Mouse (Mus musculus) right cerebral cortex, postnatal 14 days (tissue): ENCODE measurements around the gene Tectb.
"Not testable (repeated sequence)": the region's sequence is repeated elsewhere in the genome, so short reads cannot be mapped to it uniquely, and the experiment has no call there.

Source experiments
- DNase-seq: peaks from one replicate; pipeline ENCODE4 v3.0.0; 2022

The Tectb gene

DNA sequence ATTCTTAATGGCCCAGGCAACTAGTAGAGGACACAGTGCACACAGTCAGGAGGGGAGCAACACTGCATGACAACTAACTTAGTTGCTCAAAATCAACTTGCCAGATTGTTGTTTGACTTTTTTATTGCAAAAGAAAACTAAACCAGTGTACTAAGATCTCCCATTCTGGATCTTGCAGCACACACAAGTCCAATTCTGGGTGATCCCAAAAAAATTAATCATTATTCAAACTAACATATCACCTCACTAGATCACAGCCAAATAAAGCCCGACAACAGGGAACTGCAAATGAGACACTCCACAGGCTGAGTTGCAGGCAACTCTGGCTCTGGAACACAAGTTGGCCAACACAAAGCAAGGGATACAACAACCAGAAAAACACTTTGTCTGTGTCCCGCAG, 13.8 kb upstream of the Tectb start:
- no peak for DNase-seq

DNA sequence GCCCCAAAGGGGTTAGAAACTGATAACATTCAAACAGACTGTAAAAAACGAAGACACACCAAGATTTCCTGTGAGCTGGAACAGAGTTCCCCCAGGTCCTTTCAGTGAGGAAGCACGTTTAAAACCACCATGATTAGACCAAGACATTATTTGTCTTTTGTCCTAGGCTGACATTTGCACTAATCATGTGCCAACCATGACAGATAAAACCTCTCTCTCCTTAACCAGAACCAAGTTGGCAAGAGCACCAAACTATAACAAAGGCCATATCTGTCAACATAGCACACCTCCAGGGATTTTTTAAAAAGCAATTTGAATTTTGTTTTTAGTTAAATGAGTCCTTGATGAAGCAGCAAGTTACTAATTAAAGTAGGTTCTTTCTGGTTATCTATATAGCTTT, 12.8 kb upstream of the Tectb start:
- DNase-seq = no peak

DNA sequence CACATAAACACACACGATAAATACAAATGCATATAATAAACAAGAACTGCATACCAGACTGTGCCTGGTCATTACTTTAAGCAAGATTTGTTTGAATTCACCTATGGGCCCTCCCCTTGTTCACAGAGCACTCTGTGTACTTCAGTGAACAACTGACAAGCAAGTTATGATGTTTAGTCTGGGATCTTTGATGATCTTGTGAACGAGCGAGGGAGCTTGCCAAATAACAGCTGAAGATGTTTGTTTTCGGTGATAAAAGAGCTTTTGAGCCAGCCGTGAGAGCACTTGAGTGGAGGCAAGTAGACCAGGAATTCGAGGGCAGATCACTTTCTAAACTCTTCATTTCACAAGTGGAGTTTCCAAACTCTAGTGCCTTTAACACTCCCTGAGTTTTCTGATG, 12.2 kb upstream of the Tectb start:
- no peak for DNase-seq

DNA sequence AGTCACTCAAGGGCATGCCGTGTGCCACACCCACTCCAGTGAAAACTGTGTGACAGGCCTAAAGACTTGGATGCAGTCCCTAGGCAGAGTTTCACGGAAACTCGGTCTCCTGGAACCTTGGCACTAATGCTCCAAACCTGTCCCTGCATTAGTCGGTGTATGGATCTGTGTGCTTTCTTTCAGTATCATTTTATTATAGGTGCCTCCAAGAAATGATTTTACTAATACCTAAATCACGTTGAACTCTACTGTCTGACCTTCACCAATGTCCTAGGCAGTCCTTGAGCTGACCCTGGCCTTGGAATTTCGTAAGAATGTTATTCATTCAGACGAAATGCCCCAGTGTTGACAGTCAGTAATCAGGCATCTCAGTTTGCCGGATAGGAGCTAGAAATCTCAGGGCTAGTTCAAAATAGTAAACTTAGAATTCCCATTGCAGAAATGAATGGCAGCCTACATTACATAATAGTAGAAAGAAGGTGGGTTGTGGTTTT, 11.2 kb upstream of the Tectb start:
- not testable (repeated sequence) for DNase-seq

- no peak for DNase-seq
These were observed 10.1 kb upstream of the Tectb start for GRCm38 (mm10) chr19:55170399-55170798.

DNA sequence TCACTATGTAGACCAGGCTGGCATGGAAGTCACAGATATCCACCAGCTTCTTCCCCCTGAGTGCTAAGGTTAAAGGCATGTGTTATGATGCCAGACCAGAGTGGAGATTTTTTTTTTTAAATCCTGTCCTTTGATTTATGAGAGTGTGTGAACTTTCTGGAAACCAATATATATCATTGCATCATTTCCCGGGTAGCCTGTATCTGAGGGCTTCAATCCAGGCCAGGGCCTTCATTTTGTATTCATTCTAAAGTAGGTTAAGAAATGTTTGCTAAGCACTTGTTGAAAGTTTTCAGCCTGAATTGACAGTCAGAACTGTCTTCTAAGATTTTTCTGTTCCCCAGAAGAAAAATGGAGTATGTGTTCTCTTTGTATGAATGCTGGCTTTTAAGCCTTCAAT, 8.9 kb upstream of the Tectb start:
- no peak for DNase-seq

GRCm38 (mm10) chr19:55177143-55177542, 3.4 kb upstream of the Tectb start:
- no peak for DNase-seq

- no peak for DNase-seq
These were observed 3.9 kb downstream of the Tectb start for GRCm38 (mm10) chr19:55184442-55184841.

- DNase-seq = no peak
These were observed 4.5 kb downstream of the Tectb start for GRCm38 (mm10) chr19:55185074-55185473.

DNA sequence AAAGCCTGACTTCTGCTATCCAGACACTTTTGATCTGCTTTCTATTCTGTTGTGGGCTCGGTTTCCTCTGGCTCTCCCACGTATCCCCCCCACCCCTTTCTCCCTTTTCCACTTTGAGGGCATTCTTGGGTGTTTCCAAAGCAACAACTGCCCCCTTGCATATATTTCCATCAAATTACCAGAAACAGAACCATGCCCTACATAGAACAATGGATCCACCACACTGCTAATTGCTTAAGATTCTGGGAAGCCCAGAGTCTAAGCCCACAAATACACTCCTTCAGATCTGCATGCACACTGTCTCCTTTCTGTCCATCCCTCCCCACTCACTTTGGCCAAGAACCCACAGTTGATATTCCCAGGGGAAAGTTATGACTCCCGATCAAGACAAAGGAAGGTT, 5.1 kb downstream of the Tectb start:
- no peak for DNase-seq

GRCm38 (mm10) chr19:55190065-55190464, 9.5 kb downstream of the Tectb start:
- DNase-seq = no peak

- no peak for DNase-seq
These were observed 11.1 kb downstream of the Tectb start for GRCm38 (mm10) chr19:55191596-55191995.

DNA sequence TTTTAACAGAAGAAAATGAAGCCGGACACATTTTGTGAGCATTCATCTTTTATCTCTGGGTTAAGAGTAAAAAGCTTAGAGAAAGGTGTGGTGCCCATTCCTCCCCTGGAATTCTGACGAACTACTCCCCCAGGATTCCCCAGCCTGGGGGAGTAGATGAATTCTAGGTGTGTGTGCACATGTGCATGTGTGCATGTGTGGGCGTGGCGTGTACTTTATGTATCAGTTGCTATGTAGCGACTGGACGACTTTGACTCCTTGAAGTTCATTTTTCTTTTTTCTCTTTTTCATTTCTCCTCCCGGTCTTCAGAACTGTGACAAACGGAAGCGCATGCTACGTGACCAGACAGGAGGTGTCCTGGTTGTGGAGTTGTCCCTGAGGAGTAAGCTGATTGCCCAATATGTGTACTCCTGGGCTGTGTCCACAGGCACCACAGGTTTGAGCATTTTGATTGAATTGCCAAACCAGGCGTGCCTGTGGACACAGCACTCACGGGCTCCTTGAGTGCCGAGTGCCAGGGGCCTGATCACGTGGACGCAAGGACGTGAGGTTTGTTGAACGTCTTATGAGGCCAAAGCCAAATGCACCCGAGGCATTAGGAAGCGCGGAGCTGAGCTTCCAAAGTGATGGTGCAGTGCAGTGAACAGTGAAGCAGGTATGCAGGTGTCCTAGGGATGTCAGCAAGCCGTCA, 11.9 kb downstream of the Tectb start:
- no peak for DNase-seq

DNA sequence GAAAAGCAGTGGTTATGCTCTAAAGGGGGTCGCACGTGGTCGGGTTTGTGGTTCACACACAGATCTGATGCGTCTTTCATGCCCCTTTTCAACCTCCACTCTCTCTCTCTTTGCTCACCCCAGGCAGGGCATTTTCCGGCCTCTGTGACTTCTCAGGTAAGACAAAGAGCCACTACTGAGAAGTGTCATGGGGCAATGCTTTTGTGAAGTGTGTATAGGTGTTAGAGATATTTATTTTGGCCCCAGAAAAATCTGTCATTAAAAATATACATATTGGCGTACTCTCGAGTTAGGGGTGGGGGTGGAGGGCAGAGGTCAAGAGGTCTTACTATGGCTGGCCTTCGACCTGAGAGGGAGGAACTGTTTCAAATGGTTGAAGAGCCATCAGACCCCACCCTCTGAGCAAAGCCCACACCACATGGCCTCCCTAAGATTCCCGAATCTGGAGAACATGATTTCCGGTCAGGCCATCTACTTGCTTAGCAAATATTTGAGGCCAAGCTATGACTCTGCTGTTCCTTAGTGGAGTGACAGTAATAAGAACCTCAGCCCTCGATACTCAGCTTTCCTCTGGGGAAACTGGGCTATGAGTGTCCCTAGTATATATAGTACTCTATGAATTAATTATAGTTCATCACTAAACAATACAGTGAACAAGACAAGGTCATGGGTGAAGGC, 13.3 kb downstream of the Tectb start:
- DNase-seq = no peak

DNA sequence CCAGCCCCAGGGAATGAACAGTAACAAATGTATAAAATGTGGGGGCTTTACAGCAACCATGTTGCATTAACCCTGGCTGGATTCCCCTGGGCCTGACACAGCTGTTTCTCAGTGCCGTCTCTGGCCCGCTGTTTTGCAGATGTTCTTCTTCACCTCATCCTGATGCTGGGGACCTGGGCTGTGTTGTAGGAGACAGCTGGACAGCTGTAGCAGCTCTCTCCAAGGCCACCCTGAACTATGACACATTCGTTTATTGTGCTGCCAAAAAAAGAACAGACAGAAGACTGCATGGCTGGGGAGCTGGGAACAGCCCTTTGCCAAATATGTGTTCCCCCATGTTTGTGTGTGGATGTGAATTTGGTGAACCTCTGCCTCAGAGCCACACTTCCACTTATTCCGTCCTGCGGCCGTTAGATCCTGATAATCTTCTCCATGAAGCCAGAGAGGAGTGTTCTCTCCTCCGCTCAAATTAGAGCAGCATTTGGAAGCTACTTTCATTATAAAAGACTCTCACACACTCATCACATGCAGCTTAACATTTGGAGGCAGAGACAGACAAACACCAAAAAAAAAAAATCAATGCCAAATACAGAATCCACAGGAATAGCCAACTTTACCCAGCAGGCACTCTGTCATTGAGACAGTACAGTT, 14.1 kb downstream of the Tectb start:
- DNase-seq = no peak

DNA sequence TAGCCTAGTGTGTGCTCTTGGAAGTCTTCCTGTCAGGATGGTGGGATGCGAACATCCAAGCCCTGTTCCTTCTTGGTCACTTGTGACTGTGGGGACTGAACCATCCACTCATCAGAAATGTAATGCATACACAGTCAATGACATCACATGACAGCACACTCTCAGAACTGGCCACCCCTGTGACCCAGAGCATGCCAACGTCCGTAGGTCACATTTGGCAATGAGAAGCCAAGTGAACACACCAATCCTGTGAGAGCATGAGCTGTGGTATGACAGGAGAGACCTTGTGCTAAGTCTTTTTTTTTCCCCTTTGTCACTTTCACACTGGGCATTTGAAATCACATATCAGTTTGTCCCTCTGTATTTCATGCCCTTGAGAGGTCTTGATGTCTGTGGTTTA, 15.0 kb downstream of the Tectb start:
- DNase-seq = no peak

DNA sequence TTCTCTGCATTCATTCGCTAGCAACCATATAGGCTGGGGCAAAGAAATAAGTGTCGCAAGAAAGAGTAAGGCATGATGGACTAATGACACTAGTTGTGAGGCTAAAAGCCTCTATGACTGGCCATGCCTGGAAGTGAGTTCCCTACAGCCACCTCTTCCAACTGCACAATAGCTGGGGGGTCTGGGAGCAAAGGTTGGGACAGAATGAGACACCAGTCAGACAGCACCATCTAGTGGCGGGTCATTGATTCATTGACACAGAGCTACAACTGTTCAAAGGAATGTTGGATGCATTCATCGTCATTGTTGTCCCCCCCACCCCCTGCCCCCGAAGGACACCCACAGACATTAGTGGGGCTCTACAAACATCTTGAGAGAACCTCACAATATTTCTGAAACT, 17.8 kb downstream of the Tectb start:
- peak; percentile 62 for DNase-seq

GRCm38 (mm10) chr19:55206482-55207138, 26.1 kb downstream of the Tectb start:
- peak; percentile 30 for DNase-seq

DNA sequence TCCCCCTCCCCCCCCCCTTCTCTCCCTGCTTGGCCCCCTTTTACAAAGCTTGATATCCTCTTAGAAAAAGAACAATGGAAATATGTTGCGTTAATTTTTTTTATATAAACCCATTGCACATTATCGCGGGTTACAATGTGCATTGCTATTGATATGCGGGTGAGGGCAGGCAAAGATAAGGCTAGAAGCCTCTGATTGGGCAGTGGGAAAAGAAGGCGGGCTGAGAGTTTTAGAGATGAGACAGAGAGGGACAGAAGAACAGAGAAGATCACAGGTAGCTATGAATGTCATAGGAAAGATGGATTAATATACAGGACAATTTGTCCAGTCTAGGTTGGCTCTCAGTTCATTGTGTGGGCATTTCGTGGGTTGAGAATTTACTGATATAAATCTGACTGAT, 26.7 kb downstream of the Tectb start:
- DNase-seq = no peak

DNA sequence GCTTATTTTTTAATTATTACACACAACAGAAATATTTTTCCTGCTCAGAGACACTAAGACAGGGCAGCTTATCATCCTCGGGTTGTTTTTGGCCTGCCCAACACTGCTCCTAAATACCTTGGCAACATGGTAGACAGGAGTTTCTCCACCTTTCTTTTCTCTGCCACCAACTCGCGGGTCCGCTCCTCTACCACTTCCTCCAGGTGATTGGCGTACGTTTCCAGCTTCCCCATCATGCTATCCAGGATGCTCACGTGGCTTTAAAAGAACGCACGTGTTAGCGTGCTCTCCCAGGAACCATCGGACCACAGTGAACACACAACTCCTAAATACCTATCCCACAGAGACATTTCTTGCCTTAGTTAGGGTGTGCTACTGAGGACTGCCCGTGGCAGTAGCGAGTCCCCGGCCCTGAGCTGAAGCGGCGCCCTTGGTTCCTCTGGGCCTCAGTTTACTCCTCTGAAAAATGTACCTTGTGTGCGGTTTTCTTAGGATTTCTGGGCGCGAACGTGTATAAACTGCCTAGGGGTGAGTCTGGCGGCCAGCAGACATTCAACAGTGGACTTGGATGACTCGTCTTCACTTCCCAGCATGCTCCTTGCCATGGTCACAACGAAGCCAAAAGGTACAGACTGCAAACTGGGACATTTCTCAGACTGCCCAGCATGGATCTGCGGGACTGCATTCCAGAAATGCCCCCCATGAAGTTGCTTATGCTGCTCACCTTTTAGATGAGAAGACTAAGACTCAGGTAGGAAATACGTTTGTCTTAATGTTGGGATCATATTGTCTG, 27.4 kb downstream of the Tectb start:
- DNase-seq = no peak

GRCm38 (mm10) chr19:55208654-55209053, 28.1 kb downstream of the Tectb start:
- no peak for DNase-seq

DNA sequence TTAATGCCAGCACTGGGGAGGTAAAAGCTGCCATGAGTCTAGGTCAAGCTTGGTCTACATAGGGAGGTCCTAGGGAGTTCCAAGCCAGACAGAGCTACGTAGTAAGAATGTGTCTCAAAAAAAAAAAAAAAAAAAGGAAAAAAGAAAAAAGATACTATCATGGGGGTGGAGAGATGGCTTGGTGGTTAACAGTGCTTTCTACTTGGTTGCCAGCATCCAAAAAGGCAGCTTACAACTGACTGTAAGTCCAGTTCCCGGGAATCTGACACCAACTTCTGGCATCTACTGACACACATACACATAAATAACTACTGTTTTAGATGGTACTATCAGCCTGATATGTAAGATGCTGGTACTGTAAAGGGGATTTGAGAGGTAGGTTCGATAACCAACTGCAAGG, 28.6 kb downstream of the Tectb start:
- no peak for DNase-seq

- DNase-seq = no peak
These were observed 31.2 kb downstream of the Tectb start for GRCm38 (mm10) chr19:55211698-55212097.
